Mouse (Mus musculus) G1E (cell line): ENCODE results near the gene Triobp.

ENCODE experiments used
- CTCF ChIP-seq: IDR thresholded peaks from 2 replicates; pipeline ENCODE4 v1.5.1; 2012; ENCODE audit warnings: low read depth, low read length, inconsistent platforms, mixed read lengths
- POLR2AphosphoS5 ChIP-seq: IDR thresholded peaks from 2 replicates; pipeline ENCODE4 v1.6.1; 2012; ENCODE audit warnings: low read depth, low read length, inconsistent platforms; ENCODE audit not compliant: insufficient replicate concordance
- TAL1 ChIP-seq: conservative IDR thresholded peaks from 2 replicates; pipeline ENCODE4 v1.6.1; 2012; ENCODE audit warnings: low read depth, low read length, inconsistent platforms, mixed read lengths

- TF ChIP-seq CTCF (no peak), TAL1 (no peak), POLR2AphosphoS5 (no peak)
These were observed 90.8 kb downstream of the Triobp start for GRCm38 (mm10) chr15:79038331-79038730.
